Mouse (Mus musculus): ENCODE results near the gene Pigyl.

- TF ChIP-seq CTCF (IDR thresholded peaks at IDR 0.05; ENCODE audit: low read depth) (peak; percentile 14; the same call in 1 of the 2 replicates), EP300 (optimal IDR thresholded peaks at IDR 0.05) (no peak)
Observed at GRCm38 (mm10) chr9:22153810-22154209, 2.8 kb upstream of the Pigyl start.

Data from stomach, postnatal 0 days (tissue).